Mouse (Mus musculus) myocyte (in vitro differentiated cells): ENCODE results near the gene Prph2.

Experiments
- E2F4 ChIP-seq: IDR thresholded peaks from one replicate; pipeline ENCODE4 v1.6.1; 2011; ENCODE audit warnings: mild to moderate bottlenecking, control low read depth, moderate library complexity; ENCODE audit not compliant: insufficient read depth
- MYOG ChIP-seq, 3 experiments: IDR thresholded peaks; one replicate each; pipeline ENCODE4 v1.6.1; 2011; ENCODE audit warnings: control low read depth in 2 of 3, low read depth in 2 of 3, mild to moderate bottlenecking in 2 of 3; ENCODE audit not compliant: insufficient read length in 2 of 3, control insufficient read depth in 1 of 3, insufficient read depth in 1 of 3
- POLR2A ChIP-seq: IDR thresholded peaks from one replicate; pipeline ENCODE4 v1.6.1; 2011; ENCODE audit warnings: low read depth, mild to moderate bottlenecking, control low read depth, moderate library complexity; ENCODE audit not compliant: insufficient read length
- POLR2AphosphoS2 ChIP-seq: IDR thresholded peaks from one replicate; pipeline ENCODE4 v1.6.1; 2011; ENCODE audit warnings: low read depth, control low read depth; ENCODE audit not compliant: insufficient read length
- TCF12 ChIP-seq: IDR thresholded peaks from one replicate; pipeline ENCODE4 v1.6.1; 2011; ENCODE audit warnings: mild to moderate bottlenecking, control low read depth; ENCODE audit not compliant: poor library complexity, insufficient read depth, severe bottlenecking
- USF1 ChIP-seq: IDR thresholded peaks from one replicate; pipeline ENCODE4 v1.6.1; 2011; ENCODE audit warnings: low read depth, mild to moderate bottlenecking, control low read depth, moderate library complexity

- no peak for TF ChIP-seq POLR2A
- TF ChIP-seq USF1, result no peak
- TF ChIP-seq TCF12, result no peak
- no peak for TF ChIP-seq E2F4
- TF ChIP-seq POLR2AphosphoS2, result no peak
- TF ChIP-seq MYOG (IDR thresholded peaks at IDR 0.05; ENCODE audit: control insufficient read depth in 1 of 3, insufficient read depth in 1 of 3, insufficient read length in 2 of 3, low read depth in 2 of 3), result no peak
Observed at GRCm38 (mm10) chr17:46929897-46930296, 19.6 kb downstream of the Prph2 start.
